Mouse (Mus musculus) midbrain, embryonic 12.5 days (tissue): ENCODE results near the gene Vwa3b. TPM values are rescaled to one million over a fixed set of nuclear protein-coding genes. Genes with fewer than 3 reads are reported as not detected.

Experiments used
- ATAC-seq: fragments of 200-750 bp; cut with Nextera tagmentation; 2 replicates; pipeline ENCODE4 v1.8.0; 2017; ENCODE audit warnings: low read depth, moderate TSS enrichment, moderate library complexity; ENCODE audit not compliant: low FRiP score
- H3K27ac ChIP-seq: fragments of 300-500 bp; sonication (generic); replicated peaks from 2 replicates; pipeline ENCODE4 v1.5.1; 2016; ENCODE audit warnings: mild to moderate bottlenecking
- H3K27me3 ChIP-seq: fragments of 300-500 bp; sonication (generic); 2 replicates; pipeline ENCODE4 v1.6.1; 2016; ENCODE audit warnings: mild to moderate bottlenecking
- H3K36me3 ChIP-seq: fragments of 300-500 bp; sonication (generic); 2 replicates; pipeline ENCODE4 v1.6.1; 2016
- H3K4me1 ChIP-seq: fragments of 300-500 bp; sonication (generic); 2 replicates; pipeline ENCODE4 v1.6.1; 2016
- H3K4me2 ChIP-seq: fragments of 300-500 bp; sonication (generic); replicated peaks from 2 replicates; pipeline ENCODE4 v1.6.1; 2016; ENCODE audit warnings: mild to moderate bottlenecking, moderate library complexity
- H3K4me3 ChIP-seq: fragments of 300-500 bp; sonication (generic); 2 replicates; pipeline ENCODE4 v1.5.1; 2016; ENCODE audit warnings: mild to moderate bottlenecking
- H3K9ac ChIP-seq: fragments of 300-500 bp; sonication (generic); replicated peaks from 2 replicates; pipeline ENCODE4 v1.6.1; 2016; ENCODE audit warnings: mild to moderate bottlenecking, moderate library complexity
- H3K9me3 ChIP-seq: fragments of 300-500 bp; sonication (generic); 2 replicates; pipeline ENCODE4 v1.6.1; 2016; ENCODE audit warnings: mild to moderate bottlenecking
- WGBS: fragments of 180-500 bp; shearing (Covaris S2); methylation state at CpG from one replicate; pipeline ENCODE4 v1.1.7; 2016; 5-methylcytosine and 5-hydroxymethylcytosine counted together
- polyA plus RNA-seq: library from polyadenylated mRNA; unstranded; fragments of >200 nt; fragmentation: Nextera tagmentation; extraction: Ambion mirVana; gene quantifications from 2 replicates; pipeline ENCODE4 v1.2.1, GENCODE M21; 2016

The Vwa3b gene
- polyA plus RNA-seq, 1 experiment from 2014 or later: 0.68 TPM

- no peaks in the 10 kb centered on the region for H3K9me3 ChIP-seq
- H3K27me3 ChIP-seq: no peaks in the 10 kb centered on the region
- no peak overlapping the region for H3K27ac ChIP-seq
- WGBS: 39% methylated on average over 3 of the region's 3 CpGs
- no peak for ATAC-seq
- H3K36me3 ChIP-seq: no peaks in the 10 kb centered on the region
- peaks cover 14% of the 10 kb centered on the region; the same call in 1 of the 2 replicates for H3K4me1 ChIP-seq
- H3K4me3 ChIP-seq: no peak overlapping the region
- no peak overlapping the region for H3K4me2 ChIP-seq
- H3K9ac ChIP-seq: no peak overlapping the region
These were observed 78.8 kb downstream of the Vwa3b start for GRCm38 (mm10) chr1:37105194-37105593.

DNA sequence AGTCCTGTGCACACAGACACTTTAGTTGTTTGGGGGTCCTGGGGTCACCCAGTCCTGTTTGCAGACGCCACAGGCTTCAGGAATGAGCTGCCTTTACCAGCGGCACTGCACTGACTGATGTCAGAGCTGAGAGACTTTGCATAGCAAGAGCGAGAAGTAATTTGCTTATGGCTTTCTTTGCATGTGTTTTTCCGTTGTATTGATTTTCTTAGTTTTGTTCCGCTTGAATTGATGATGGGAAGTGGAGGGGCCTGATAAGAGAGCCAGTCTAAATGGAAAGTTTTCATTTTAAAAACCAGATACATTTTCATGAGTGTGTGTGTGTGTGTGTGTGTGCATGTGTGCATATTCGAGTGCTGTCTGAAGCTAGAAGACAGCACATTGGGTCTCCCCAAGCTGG lies 87.4 kb downstream of the Vwa3b start:
- no peak overlapping the region for H3K27ac ChIP-seq
- no peak overlapping the region for H3K9ac ChIP-seq
- H3K9me3 ChIP-seq: no peaks in the 10 kb centered on the region
- peaks cover 7% of the 10 kb centered on the region; the same call in 1 of the 2 replicates for H3K4me1 ChIP-seq
- no peak overlapping the region for H3K4me2 ChIP-seq
- H3K4me3 ChIP-seq: no peak overlapping the region
- WGBS: 70% methylated on average over 6 of the region's 6 CpGs
- ATAC-seq: no peak
- H3K27me3 ChIP-seq: no peaks in the 10 kb centered on the region
- H3K36me3 ChIP-seq: no peaks in the 10 kb centered on the region

GRCm38 (mm10) chr1:37115847-37116246 lies 89.5 kb downstream of the Vwa3b start:
- Histone ChIP-seq H3K4me1 (peaks cover 4% of the 10 kb centered on the region; the same call in 1 of the 2 replicates), H3K4me3 (no peak overlapping the region), H3K27ac (no peak overlapping the region), H3K9me3 (no peaks in the 10 kb centered on the region), H3K4me2 (no peak overlapping the region), H3K27me3 (no peaks in the 10 kb centered on the region), H3K36me3 (no peaks in the 10 kb centered on the region), H3K9ac (no peak overlapping the region)
- ATAC-seq: no peak
- WGBS: 89% methylated on average over 5 of the region's 5 CpGs

DNA sequence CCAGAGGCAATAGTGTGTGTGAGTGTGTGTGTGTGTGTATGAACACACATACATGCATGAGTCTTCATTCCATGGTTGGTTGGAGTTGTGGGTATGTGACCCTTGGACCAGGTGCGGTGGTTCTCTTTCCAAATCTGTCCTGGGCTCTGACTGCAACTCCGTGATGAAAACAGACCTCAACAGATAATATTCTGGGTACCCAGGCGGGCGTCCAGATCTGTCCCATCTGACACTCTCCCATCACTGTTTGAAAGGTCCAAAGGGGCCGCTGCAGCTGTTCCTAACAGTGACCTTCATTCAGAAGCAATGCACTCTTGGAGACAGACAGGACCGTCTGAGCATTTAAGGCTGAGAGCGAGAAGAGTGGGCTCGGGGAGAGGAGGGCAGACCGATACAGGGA lies 90.2 kb downstream of the Vwa3b start:
- Histone ChIP-seq H3K27ac (no peak overlapping the region), H3K9me3 (no peaks in the 10 kb centered on the region), H3K4me2 (no peak overlapping the region), H3K4me3 (no peak overlapping the region), H3K9ac (no peak overlapping the region), H3K27me3 (no peaks in the 10 kb centered on the region), H3K36me3 (no peaks in the 10 kb centered on the region), H3K4me1 (peaks cover 5% of the 10 kb centered on the region; the same call in 1 of the 2 replicates)
- 88% methylated on average over 9 of the region's 9 CpGs for WGBS
- ATAC-seq: no peak

- H3K27me3 ChIP-seq: no peaks in the 10 kb centered on the region
- no peak overlapping the region for H3K27ac ChIP-seq
- 83% methylated on average over 5 of the region's 5 CpGs for WGBS
- no peak overlapping the region for H3K4me3 ChIP-seq
- peaks cover 9% of the 10 kb centered on the region; the same call in 1 of the 2 replicates for H3K4me1 ChIP-seq
- H3K36me3 ChIP-seq: no peaks in the 10 kb centered on the region
- ATAC-seq: no peak
- no peak overlapping the region for H3K4me2 ChIP-seq
- no peaks in the 10 kb centered on the region for H3K9me3 ChIP-seq
- H3K9ac ChIP-seq: no peak overlapping the region
These were observed 91.6 kb downstream of the Vwa3b start for GRCm38 (mm10) chr1:37117964-37118363.

- Histone ChIP-seq H3K4me1 (peaks cover 12% of the 10 kb centered on the region; the same call in 1 of the 2 replicates), H3K4me3 (no peak overlapping the region), H3K27ac (peak overlapping the region; percentile 88), H3K9me3 (no peaks in the 10 kb centered on the region), H3K4me2 (no peak overlapping the region), H3K9ac (no peak overlapping the region), H3K27me3 (no peaks in the 10 kb centered on the region), H3K36me3 (no peaks in the 10 kb centered on the region)
- WGBS: 40% methylated on average over 4 of the region's 4 CpGs
- ATAC-seq: peak; percentile 92
These were observed 95.9 kb downstream of the Vwa3b start for GRCm38 (mm10) chr1:37122306-37122705.

DNA sequence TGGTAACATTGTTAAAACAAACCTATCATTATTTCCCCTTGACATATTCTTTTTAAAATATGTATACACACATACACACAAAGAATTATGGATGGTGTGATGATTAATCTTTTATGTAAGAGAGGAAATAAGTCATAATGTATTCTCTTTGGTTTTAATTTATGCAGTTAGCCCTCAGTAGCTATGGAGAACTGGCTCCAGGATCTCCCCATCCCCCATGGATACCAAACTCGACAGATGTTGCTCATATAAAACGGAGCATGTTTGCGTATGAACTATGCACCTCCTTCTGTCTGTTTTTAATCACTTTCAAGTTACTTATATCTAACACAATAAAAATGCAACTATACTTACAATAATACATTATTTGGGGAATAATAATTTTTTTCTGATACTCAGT lies 96.4 kb downstream of the Vwa3b start:
- Histone ChIP-seq H3K4me2 (no peak overlapping the region), H3K27ac (no peak overlapping the region), H3K27me3 (no peaks in the 10 kb centered on the region), H3K4me1 (peaks cover 12% of the 10 kb centered on the region; the same call in 1 of the 2 replicates), H3K9me3 (no peaks in the 10 kb centered on the region), H3K9ac (no peak overlapping the region), H3K4me3 (no peak overlapping the region), H3K36me3 (no peaks in the 10 kb centered on the region)
- 24% methylated on average over 3 of the region's 3 CpGs for WGBS
- peak; percentile 68; the same call in 1 of the 2 replicates for ATAC-seq

GRCm38 (mm10) chr1:37124696-37125349 lies 98.4 kb downstream of the Vwa3b start:
- WGBS: 74% methylated on average over 12 of the region's 12 CpGs
- no peaks in the 10 kb centered on the region for H3K36me3 ChIP-seq
- no peak overlapping the region for H3K4me3 ChIP-seq
- H3K27me3 ChIP-seq: no peaks in the 10 kb centered on the region
- H3K9me3 ChIP-seq: no peaks in the 10 kb centered on the region
- H3K4me2 ChIP-seq: no peak overlapping the region
- H3K9ac ChIP-seq: no peak overlapping the region
- no peak overlapping the region for H3K27ac ChIP-seq
- ATAC-seq: no peak
- H3K4me1 ChIP-seq: peaks cover 12% of the 10 kb centered on the region; the same call in 1 of the 2 replicates

DNA sequence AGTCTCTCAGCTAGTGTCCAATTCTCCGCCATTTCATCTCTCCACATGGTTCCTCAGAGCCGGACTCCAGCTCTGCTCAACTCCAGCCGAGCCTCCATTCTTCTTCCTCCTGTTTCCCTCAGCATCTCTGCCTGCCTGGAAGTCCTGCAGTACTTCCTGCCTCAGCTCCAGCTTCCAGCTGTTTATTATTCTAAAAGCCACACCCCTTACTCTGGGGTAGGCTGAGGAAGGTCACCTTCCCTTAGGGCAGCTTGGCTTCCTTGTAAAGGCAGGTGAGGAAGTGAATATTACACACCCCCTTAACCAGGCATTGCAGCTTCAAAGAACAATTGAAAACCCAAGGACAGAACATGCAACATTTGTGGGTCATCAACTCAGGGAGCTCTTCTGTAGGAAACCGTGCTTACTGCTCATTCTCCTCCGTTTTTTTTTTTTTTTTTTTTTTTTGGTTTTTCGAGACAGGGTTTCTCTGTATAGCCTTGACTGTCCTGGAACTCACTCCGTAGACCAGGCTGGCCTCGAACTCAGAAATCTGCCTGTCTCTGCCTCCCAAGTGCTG lies 103.7 kb downstream of the Vwa3b start:
- 79% methylated on average over 8 of the region's 8 CpGs for WGBS

DNA sequence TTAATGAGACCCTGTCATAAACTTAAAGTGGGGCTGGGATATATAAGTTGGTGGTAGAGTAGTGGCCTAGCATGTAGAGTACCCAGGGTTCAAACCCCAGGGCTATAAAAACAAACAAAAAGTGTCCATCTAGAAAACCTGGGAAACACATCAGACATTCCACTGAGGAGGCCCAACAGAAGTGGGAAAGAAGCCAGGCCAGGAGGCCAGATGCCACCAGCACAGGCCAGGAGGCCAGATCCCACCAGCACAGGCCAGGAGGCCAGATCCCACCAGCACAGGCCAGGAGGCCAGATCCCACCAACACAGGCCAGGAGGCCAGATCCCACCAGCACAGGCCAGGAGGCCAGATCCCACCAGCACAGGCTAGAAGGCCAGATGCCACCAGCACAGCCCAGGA lies 104.8 kb downstream of the Vwa3b start:
- Histone ChIP-seq H3K9ac (no peak overlapping the region), H3K27ac (no peak overlapping the region), H3K4me3 (no peak overlapping the region), H3K36me3 (no peaks in the 10 kb centered on the region), H3K4me2 (no peak overlapping the region), H3K9me3 (no peaks in the 10 kb centered on the region), H3K27me3 (no peaks in the 10 kb centered on the region), H3K4me1 (no peaks in the 10 kb centered on the region)
- ATAC-seq: no peak

More for the DNA sequence above, 103.7 kb downstream of the Vwa3b start:
- Histone ChIP-seq H3K4me1 (no peaks in the 10 kb centered on the region), H3K27me3 (no peaks in the 10 kb centered on the region), H3K4me3 (no peak overlapping the region), H3K36me3 (no peaks in the 10 kb centered on the region), H3K9ac (no peak overlapping the region), H3K4me2 (no peak overlapping the region), H3K9me3 (no peaks in the 10 kb centered on the region), H3K27ac (no peak overlapping the region)
- ATAC-seq: no peak

- H3K27me3 ChIP-seq: no peaks in the 10 kb centered on the region
- no peak overlapping the region for H3K4me3 ChIP-seq
- H3K36me3 ChIP-seq: no peaks in the 10 kb centered on the region
- 69% methylated on average over 7 of the region's 7 CpGs for WGBS
- ATAC-seq: no peak
- no peak overlapping the region for H3K9ac ChIP-seq
- H3K27ac ChIP-seq: no peak overlapping the region
- no peaks in the 10 kb centered on the region for H3K9me3 ChIP-seq
- no peaks in the 10 kb centered on the region for H3K4me1 ChIP-seq
- no peak overlapping the region for H3K4me2 ChIP-seq
These were observed 106.0 kb downstream of the Vwa3b start for GRCm38 (mm10) chr1:37132433-37132832.

- no peaks in the 10 kb centered on the region for H3K4me1 ChIP-seq
- WGBS: 91% methylated on average over 4 of the region's 4 CpGs
- no peaks in the 10 kb centered on the region for H3K36me3 ChIP-seq
- no peak overlapping the region for H3K4me2 ChIP-seq
- no peak for ATAC-seq
- 0 out of 2 replicates have a peak, but pooled peaks cover 3% of the 10 kb centered on the region for H3K9me3 ChIP-seq
- H3K4me3 ChIP-seq: no peak overlapping the region
- H3K9ac ChIP-seq: no peak overlapping the region
- H3K27me3 ChIP-seq: no peaks in the 10 kb centered on the region
- no peak overlapping the region for H3K27ac ChIP-seq
These were observed 119.6 kb downstream of the Vwa3b start for GRCm38 (mm10) chr1:37145966-37146365.
